Mouse (Mus musculus) erythroblast, embryonic 14.5 days (primary cell): ENCODE measurements around the gene Grk4.

ENCODE experiments used
- GATA1 ChIP-seq: IDR thresholded peaks from 2 replicates; pipeline ENCODE4 v1.6.1; 2012; ENCODE audit warnings: low read length, inconsistent platforms, mixed read lengths
- TAL1 ChIP-seq: IDR thresholded peaks from 3 replicates; pipeline ENCODE4 v1.6.1; 2012; ENCODE audit warnings: low read length, inconsistent platforms, mixed read lengths

DNA sequence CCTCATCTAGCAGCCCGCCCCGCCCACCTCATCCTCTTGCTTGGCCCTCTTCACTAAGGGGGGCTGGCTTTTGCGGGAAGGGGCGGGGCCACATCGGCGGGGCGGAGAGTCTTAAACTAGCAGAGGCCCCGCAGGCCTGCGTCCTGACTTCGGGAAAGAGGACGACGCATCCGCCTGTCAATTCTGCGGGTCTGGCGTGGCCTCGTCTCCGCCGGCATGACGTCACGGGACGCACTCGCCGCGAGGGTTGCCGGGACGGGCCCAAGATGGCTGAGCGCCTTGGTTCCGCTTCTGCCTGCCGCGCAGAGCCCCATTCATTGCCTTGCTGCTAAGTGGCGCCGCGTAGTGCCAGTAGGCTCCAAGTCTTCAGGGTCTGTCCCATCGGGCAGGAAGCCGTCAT lies 101.3 kb downstream of the Grk4 start, which contains the start of gene Htt:
- no peak for TF ChIP-seq GATA1
- TF ChIP-seq TAL1: no peak
